Mouse (Mus musculus): Measurements from ENCODE around the gene Rnf144b. TPM values are rescaled to one million over a fixed set of nuclear protein-coding genes. Genes with fewer than 3 reads are reported as not detected.

Gene Rnf144b
- total RNA-seq, 4 experiments from 2014 or later = 21.9 to 28.1 (median 22.9) TPM

DNA sequence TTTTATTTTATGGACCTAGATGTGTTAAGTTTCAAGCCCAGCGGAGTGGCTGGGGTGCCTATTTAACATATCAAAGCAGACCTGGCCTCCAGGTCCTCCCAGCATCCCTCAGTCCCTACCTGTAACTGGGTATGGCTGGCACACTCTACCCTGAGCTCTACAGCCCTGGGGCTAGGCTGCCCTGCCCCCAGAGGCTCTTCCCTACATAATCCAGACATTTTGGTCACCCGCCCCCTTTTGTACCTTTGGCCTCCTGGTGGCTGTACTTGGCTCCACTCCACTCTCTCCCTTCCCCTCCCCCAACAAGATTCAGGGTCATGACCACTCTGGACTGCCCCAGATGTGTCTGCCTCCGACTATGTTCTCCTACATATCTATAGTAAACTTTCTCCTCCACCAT is 2.0 kb downstream of the Rnf144b start:
- DNase-seq (ENCODE audit: low spot score in 2 of 2) = no peak

DNA sequence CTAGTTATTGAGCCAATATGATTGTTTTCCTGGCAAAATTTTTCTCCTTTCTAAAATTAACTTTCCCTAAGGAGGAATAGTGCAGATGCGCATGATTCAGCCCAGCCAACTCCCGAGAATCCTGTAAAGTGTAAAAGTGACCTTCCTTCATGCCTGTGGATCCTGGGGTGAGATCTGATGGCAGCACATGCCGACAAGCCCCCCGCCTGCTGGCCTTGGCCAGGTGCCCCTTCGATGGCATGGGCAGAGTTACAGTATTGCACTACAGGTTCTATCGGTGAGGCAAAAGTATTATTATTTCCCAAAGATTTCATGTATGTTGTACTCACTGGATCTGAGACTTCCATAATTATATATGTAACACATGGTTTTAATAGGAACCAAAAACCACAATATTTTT is 2.5 kb downstream of the Rnf144b start:
- DNase-seq (ENCODE audit: low spot score in 2 of 2) = no peak

DNA sequence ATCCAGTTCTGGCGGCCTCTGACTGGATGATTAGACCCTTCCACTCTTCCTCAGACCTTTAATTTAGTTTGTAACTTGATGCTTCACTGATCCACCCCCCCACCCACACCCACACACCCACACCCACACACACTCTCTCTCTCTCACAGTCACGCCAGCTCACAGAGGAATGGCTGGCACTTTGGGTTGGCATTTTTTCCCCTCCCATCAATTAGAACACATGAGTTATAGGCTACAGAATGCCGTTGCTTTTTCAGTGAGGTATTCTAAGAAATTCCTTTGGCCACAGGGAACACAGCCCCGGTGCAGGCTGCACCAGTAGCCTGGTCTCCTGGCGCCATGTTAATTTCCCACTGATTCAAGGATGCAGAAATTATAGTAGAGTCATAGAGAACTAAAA is 3.1 kb downstream of the Rnf144b start:
- no peak for DNase-seq (ENCODE audit: low spot score in 2 of 2)

DNA sequence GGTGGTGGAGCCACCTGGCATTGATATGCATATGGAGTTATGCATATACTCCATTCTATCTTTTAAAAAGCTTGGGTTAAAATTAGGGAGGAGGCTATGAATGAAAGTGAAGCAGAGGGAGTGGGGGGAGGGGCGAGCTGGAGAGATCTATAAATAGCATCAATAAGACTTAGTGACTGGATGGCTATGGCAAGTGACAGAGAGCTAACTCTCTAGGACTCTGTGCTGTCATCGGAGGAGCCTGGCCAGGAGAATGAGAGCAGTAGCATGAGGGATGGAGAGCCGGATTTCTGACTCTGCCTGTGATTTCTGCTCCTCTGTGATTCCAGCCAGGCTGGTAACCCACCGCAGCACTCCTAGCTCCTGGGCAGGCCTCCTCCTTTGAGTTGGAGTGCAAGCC is 6.6 kb downstream of the Rnf144b start:
- DNase-seq (ENCODE audit: low spot score in 2 of 2) = no peak

DNA sequence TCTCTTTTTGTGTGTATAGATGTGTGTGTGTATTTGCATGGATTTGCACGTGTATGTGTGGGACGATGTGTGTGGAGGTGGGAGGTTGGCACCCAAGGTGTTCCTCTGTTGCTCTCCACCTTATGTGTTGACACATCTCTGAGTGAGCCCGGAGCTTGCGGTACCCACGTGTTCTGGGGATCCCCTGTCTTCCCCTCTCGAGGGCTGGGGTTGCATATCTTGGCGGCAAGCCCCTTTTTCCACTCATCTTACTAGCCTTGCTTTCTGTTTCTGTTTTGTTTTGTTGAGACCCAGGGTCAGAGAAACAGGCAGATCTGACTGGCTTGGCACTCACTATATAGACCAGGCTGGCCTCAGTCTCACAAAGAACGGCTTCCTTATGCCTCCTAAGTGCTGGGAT is 10.6 kb downstream of the Rnf144b start:
- DNase-seq (ENCODE audit: low spot score in 2 of 2) = no peak

DNA sequence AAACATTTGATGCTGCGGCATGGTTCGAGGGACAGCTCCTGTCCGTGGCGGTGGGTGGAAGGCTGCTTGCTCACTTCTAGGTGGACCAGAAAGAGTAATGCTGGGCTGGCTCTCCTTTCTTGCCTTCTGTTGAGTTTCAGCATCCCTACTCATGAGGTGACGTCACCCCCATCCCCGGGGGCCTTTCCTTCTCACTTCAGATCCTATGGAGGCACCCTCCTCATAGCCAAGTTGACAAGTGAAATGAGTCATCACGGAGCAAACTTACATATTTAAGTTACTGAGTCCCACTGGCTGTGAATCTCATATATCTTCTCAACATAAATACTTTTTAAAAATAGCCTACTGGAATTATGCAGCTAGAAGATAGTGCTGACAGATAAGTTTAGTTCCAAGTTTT is 12.4 kb downstream of the Rnf144b start:
- DNase-seq (ENCODE audit: low spot score in 2 of 2) = no peak

DNA sequence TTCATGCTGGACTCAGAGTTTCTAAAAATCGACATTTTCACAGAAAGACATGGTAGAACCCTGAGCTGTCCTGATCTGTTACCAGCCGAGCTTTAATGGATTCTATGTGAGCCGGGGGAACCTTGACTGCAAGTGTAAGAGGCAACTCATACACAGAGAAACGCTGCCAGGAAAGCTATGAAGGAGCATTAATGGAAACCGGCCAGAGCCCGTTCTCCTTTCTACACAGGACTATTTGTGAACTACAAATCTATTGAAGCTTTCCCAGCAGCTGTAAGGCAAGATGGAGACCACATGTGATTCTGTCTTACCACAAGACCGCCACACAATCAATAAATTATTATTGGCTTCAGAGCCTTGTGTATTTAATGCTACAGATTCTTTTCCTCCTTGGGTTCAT is 13.3 kb downstream of the Rnf144b start:
- no peak for DNase-seq (ENCODE audit: low spot score in 2 of 2)

DNA sequence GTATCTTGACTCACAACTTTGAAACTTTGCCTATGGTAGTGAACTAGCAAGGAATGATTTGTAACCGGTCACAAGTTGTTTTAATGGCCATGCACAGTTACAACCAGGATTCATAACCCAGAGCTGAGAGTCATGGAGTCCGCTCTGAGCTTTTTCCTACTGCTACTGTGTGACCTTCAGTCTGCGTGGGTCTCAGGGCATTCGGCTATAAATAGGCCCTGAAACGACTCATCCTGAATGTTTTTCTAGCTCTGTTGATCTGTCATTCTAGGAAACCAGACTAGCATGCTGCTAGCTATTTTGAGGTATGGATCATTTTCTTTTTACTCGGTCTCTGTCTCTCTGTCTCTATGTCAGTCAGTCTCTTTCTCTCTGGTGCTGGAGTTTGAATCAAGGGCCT is 20.3 kb downstream of the Rnf144b start:
- DNase-seq (ENCODE audit: low spot score in 2 of 2) = no peak

DNA sequence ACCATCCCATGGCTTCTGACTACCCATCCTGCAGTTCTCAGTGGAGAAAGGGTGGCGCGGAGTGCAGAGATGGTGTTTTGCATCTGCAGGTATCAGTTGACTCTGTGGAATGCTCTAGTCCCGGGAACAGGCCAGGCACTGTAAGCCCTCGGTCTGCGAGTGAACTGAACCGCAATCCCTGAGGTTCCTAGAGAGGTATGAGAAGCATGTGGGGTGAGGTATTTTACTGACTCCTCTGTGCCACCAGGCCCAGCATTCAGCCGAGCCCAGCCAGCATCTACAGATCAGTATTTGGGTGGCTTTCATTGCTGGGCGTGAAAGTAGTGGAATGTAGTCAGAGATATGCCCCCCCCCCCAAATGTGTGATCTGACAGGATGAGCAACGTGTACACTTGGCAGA is 23.5 kb downstream of the Rnf144b start:
- DNase-seq (ENCODE audit: low spot score in 2 of 2) = no peak

DNA sequence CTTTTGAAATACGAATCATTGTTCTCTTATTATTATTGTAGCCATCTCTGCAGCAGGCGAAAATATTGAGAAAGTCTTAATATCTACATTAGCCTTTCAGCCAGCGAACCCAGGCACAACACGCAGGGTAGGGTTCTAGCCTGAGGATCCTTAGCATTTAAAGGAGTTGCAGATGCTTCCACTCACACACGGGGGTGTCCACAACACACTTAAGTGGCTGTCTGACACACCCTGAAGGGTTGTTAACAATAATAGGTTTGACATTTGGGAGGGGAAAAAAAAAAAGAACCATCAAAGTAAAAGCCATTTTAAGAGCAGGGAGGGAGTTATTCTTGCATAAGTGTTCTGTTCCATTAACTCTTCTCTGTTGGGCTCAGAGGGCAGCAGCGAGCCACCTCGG is 23.9 kb downstream of the Rnf144b start:
- DNase-seq (ENCODE audit: low spot score in 2 of 2) = no peak

DNA sequence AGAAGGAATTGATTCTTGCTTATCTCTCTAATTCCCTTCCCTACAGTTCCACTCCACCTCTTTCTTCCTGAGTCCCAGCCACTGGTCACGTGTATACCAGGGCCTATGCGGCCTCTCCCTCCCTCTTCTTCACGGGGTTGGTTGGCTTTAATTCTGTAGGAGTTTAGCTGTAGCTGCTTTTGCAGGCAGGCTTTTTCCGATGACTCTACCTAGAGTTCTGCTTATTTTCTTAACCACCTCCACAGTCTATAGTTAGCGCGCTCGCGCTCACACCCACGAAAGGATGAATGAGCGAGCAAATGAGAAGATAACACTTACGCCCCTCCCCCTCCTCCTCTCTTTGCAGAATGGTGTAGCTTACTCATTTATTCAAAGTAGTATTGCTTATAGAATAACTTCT is 26.1 kb downstream of the Rnf144b start:
- DNase-seq (ENCODE audit: low spot score in 2 of 2) = no peak

DNA sequence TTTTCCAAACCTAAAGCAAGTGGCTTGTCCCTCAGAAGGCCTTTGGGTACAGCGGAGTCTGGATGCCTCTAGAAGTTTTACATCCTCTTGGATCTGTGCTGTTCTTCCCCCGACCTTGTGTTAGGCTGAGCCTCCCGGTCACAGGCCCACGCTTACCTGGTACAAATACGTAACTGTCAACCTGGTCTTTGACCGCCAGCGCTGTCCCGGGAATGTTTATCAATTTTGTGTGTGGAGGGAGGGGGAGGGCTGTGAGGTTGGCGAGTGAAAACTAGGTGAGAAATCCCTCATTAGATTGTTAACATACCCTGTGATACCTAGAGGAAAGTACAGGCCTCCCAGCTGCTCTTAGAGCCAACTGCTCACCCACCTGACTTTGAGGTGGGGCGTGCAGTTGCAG is 27.5 kb downstream of the Rnf144b start:
- no peak for DNase-seq (ENCODE audit: low spot score in 2 of 2)

DNA sequence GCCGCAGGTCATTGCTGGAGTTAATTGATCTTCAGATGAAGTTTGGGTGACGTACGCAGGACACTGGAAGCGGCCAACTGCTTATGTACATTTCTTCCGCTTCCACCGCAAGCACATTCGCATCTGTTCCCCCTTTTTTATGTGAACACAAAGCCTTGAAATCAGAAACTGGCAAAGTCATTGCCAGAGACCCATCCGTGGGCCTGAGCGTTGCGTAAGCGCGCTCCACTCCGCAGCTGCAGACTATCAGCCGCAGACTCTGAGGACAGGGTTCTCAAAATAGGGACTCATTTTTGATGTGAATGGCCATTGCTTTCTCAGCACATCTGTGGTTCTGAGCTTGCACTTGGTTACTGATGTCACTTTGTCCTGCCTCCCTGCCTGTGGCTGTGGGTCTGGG is 28.6 kb downstream of the Rnf144b start:
- DNase-seq (ENCODE audit: low spot score in 2 of 2) = no peak

DNA sequence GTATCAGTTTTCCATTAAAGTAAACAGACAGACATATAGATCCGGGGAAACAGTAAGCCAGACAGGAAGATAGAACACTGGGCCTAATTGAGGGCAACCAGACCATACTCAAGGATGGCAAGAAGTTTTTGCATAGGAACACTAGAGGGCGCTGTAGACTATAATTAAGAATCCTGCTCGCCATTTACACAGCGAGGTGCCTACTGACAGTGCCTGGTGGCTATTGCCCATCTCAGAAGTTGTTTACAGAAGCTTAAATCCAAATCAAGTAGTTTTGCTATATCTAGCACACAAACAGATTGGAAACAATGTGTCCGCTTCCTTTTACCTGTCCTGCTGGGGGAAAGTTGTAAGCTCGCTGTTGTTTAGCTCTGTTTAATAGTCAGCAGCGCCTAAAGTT is 29.9 kb downstream of the Rnf144b start:
- no peak for DNase-seq (ENCODE audit: low spot score in 2 of 2)

DNA sequence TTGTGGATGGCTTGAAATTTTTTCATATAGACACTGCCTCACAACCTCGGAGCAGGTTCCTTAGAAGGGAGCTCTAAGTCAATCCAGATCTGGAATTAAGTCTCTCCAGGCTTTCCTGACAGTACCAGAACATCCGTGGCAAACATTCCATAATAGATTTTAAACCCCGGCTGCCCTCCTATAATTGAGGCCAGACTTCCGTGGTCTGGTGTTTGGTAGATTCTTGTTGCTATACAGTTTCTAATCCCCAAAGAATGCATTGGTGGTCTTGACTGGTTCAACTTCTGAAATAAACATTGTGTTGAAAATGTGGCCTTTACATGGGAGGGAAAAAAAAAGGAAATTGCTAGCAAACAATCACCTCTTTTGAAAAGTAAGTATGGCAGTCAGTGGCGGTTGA is 30.8 kb downstream of the Rnf144b start:
- DNase-seq (ENCODE audit: low spot score in 2 of 2) = no peak

DNA sequence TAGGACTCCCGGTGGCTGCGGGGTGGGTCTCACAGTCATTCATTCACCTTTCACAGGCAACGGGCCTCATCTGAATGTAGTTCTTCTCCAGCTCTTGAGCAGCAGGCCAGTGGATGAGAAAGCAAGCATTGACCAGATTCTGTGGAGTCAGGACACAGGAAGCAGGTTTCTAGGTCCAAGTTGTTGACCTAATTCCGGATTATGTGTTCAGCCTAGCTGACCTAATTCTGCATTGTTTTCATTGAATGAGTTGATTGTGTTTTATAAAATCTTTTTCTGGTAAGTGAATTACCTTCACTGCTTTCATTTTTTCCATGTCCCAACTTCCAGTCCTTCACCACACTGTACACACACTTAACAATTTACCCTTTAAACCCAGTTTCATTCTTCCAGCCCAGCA is 32.4 kb downstream of the Rnf144b start:
- no peak for DNase-seq (ENCODE audit: low spot score in 2 of 2)

DNA sequence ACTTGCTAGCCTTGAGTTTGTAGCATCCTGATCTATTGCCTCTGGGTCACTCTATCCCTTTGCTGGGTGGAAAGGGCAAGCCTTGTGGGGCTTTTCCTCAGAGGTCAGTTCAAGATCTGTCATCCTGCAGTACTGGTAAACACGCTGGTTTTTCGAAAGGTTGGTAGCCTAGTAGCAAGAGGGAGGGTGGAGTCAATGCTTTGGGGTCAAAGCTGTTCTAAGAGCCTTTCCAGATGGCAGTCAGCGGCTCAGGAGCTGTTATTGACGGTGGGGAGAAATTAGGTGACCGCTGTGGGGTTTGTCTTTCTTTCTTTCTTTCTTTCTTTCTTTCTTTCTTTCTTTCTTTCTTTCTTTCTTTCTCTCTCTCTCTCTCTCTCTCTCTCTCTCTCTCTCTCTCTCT is 34.4 kb downstream of the Rnf144b start:
- no peak for DNase-seq (ENCODE audit: low spot score in 2 of 2)

DNA sequence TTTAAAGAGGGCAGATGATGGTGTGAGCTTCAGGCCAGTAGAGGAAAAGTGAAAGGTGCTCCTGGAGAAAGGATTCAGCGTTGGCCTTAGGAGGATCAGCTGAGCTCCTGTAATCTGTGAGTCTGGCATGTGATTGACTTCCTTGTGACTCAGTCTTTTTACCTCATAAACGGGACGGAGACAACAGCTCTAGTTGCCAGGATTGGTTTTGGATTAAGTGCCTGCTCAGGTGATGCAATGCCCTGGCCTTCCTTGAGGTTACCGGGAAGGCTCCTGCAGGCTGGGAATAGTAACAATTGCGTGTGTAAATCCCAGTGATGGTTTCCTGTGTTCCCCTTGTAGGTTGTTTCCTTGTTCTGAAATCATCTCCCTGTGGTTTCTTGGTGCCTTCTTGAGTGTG is 39.5 kb downstream of the Rnf144b start:
- DNase-seq (ENCODE audit: low spot score in 2 of 2) = no peak

DNA sequence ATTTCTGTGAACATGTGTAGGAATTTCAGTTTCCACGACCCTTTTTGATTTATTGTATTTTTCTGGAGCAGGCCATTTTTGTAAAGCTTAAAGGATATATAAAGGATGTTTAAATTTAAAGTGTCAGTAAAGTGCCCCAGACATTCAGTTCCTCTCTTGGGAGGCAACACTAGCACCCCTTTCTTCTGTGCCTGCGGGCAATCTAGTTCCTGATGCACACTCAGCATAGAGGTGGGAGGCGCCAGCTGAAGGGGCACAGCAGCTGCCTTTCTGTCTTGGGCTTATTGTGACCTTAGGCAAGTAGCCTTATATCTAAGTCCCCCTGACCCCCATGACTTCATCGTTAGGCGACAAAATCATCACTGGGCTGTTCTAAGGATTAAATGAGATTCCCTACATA is 42.3 kb downstream of the Rnf144b start:
- no peak for DNase-seq (ENCODE audit: low spot score in 2 of 2)

DNA sequence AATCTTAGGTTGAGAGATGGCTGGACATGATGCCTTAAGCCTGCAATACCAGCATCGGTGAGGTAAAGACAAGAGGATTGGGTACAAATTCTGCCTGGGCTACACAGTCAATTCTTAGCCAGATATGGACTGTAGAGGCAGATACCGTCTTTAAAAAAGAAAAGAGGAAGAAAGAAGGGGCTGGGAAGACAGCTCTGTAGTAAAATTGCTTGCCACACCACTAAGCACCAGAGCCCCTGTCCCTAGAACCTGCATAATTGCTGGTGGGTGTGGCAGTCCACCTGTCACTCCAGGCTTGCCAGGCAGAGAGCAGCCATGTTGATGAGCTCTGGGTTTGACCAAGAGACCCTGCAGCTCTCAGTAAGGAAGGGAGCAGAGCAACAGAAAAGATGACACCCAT is 42.8 kb downstream of the Rnf144b start:
- DNase-seq (ENCODE audit: low spot score in 2 of 2) = no peak

DNA sequence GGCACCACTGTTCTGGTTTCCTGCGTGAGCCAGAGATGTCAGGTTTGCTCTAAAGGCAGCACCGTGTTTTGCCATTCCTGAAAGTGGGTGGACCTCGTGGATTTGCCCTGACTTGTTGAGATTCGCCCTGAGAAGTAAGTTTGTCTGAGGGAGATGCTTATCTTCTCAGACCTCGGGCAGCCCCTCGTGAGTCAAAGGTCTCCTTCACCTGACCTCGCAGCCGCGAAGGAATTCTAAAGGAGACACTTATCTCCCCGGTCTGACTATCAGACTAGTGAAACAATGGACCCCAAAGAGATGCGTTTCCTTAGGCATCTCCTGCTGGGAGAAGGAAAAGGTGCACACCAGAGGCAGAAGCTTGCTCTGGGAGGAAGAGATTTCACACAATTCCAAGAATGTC is 46.0 kb downstream of the Rnf144b start:
- no peak for DNase-seq (ENCODE audit: low spot score in 2 of 2)

DNA sequence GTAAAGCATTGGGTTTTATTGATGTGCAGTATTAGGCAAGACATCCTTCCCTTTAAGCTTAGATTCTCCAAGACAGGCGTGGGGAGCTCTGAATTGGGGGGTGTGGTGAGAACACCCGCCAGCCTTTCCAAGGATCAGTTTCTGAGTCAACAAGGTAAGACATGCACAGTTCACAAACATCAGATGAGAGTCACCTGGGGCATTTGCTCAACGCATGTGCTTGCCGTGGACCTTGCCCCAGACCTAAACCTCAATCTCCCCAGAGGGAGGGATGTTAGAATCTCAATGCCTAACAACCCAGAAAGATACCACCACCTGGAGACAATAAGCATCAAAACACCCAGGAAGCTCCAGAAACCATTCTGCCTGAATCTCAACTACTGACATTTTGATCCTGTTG is 47.6 kb downstream of the Rnf144b start:
- no peak for DNase-seq (ENCODE audit: low spot score in 2 of 2)

DNA sequence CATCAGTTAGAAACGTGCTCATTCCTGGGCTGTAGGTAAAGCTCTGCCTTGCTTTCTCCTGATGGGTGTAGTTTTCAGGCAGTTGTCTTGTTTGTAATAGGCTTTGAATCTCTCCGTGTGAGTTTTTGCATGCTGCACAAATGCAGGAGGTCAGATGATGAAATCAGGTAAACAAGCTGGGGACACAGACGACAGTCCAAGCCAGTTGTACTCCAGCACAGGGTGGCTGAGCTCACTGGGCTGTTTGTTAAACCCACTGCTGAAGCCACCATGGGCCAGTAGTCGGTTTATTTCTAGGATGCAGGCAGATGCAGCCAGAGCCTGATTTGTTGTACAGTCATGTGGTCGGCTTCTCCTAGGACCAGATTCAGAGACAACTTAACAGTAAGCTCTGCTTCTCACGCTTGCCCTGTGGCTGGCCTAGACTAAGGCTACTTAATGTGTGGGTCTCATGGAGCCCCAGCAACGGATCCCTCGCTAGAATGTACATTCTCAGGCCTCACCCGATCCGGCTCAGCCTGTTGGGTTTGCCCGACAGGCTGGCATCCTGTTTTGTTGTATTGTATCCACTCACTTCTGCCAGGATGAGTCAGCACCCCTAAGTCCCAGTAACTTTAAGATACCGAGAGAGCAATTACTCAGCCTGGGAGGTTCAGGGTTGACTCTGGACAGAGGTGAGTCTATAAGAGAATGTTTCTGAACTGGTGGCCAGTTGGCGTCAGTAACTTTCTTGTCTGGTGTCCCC is 48.5 kb downstream of the Rnf144b start:
- no peak for DNase-seq (ENCODE audit: low spot score in 2 of 2)

DNA sequence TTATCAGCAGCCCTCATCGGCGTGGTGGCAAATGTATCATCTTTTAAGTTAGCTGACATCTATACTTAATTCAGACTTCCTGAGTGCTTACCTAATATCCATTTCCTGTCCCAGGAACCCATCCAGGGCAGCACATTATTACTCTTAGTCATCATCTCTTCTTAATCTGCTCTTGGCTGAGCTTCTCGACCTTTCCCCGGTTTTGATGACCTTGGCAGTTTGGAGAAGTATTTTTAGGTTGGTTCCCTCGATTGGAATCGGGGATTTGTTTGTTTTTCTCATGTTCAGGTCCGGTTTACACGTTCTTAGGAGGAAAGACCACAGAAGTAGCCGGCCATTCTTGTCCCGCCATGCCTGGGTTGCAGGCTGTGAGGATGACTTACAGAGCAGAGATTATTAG is 50.4 kb downstream of the Rnf144b start:
- DNase-seq (ENCODE audit: low spot score in 2 of 2) = no peak
